Mouse (Mus musculus): Measurements from ENCODE around the gene Mvp. TPM values are rescaled to one million over a fixed set of nuclear protein-coding genes. Genes with fewer than 3 reads are reported as not detected.

The Mvp gene
- polyA plus RNA-seq, 1 experiment from 2014 or later = 44.6 TPM

- Histone ChIP-seq H3K4me1 (ENCODE audit: insufficient read depth, low read depth, low read length) (peaks cover 9% of the 10 kb centered on the region; the same call in 1 of the 2 replicates), H3K9me3 (ENCODE audit: low read length) (no peaks in the 10 kb centered on the region)
- WGBS = 1% methylated on average over 39 of the region's 39 CpGs
Measured at GRCm38 (mm10) chr7:127016971-127017949, 2.8 kb upstream of the Mvp start, which contains the start of gene Pagr1a. Pagr1a (minus strand) TSS chr7:127017352.

GRCm38 (mm10) chr7:127016486-127016938 lies 2.1 kb upstream of the Mvp start:
- no peaks in the 10 kb centered on the region for H3K9me3 ChIP-seq (ENCODE audit: low read length)
- DNase-seq (ENCODE audit: low spot score) (peak; percentile 72), ATAC-seq (peak; percentile 49)
- peak overlapping the region; percentile 92 for H3K27ac ChIP-seq (ENCODE audit: low read length)
- WGBS = under 1% methylated on average over 21 of the region's 22 CpGs
- H3K36me3 ChIP-seq (ENCODE audit: insufficient read depth, low read length) = no peaks in the 10 kb centered on the region
- H3K4me2 ChIP-seq (replicated peaks; ENCODE audit: low read depth, low read length) = peak overlapping the region; percentile 88
- peak overlapping the region; percentile 62 for H3K9ac ChIP-seq (replicated peaks; ENCODE audit: low read depth)
- TF ChIP-seq CTCF (IDR thresholded peaks at IDR 0.05) = no peak
- no peaks in the 10 kb centered on the region for H3K27me3 ChIP-seq (replicated peaks; ENCODE audit: insufficient read depth, low read length)
- H3K4me1 ChIP-seq (ENCODE audit: insufficient read depth, low read depth, low read length) = peaks cover 7% of the 10 kb centered on the region; the same call in 1 of the 2 replicates
- H3K4me3 ChIP-seq (ENCODE audit: low read depth, low read length) = peak overlapping the region; percentile 62

More at GRCm38 (mm10) chr7:127016971-127017949, 2.8 kb upstream of the Mvp start, which contains the start of gene Pagr1a:
- peak within 1 kb of the TSS; percentile 88 for H3K4me2 ChIP-seq (replicated peaks; ENCODE audit: low read depth, low read length)
- peak; percentile 85 for ATAC-seq
- peak within 1 kb of the TSS; percentile 92 for H3K27ac ChIP-seq (ENCODE audit: low read length)
- no peaks in the 10 kb centered on the region for H3K27me3 ChIP-seq (replicated peaks; ENCODE audit: insufficient read depth, low read length)
- peak within 1 kb of the TSS; percentile 62 for H3K4me3 ChIP-seq (ENCODE audit: low read depth, low read length)
- H3K9ac ChIP-seq (replicated peaks; ENCODE audit: low read depth) = peak within 1 kb of the TSS; percentile 62
- DNase-seq (ENCODE audit: low spot score) = peak; percentile 100
- no peaks in the 10 kb centered on the region for H3K36me3 ChIP-seq (ENCODE audit: insufficient read depth, low read length)
- TF ChIP-seq EP300 (IDR thresholded peaks at IDR 0.05) (no peak), CTCF (IDR thresholded peaks at IDR 0.05) (peak; percentile 82)

GRCm38 (mm10) chr7:127016481-127016485 lies 1.9 kb upstream of the Mvp start, which contains the start of gene Pagr1b:
Pagr1b (minus strand) TSS chr7:127016484.
- Histone ChIP-seq H3K4me1 (ENCODE audit: insufficient read depth, low read depth, low read length) (peaks cover 5% of the 10 kb centered on the region; the same call in 1 of the 2 replicates), H3K36me3 (ENCODE audit: insufficient read depth, low read length) (no peaks in the 10 kb centered on the region), H3K4me3 (ENCODE audit: low read depth, low read length) (peak within 1 kb of the TSS; percentile 62), H3K4me2 (replicated peaks; ENCODE audit: low read depth, low read length) (peak within 1 kb of the TSS; percentile 88), H3K9me3 (ENCODE audit: low read length) (no peaks in the 10 kb centered on the region), H3K27me3 (replicated peaks; ENCODE audit: insufficient read depth, low read length) (no peaks in the 10 kb centered on the region), H3K27ac (ENCODE audit: low read length) (peak within 1 kb of the TSS; percentile 92), H3K9ac (replicated peaks; ENCODE audit: low read depth) (peak within 1 kb of the TSS; percentile 62)
- DNase-seq (ENCODE audit: low spot score) (no peak), ATAC-seq (no peak)
- TF ChIP-seq EP300 (IDR thresholded peaks at IDR 0.05) (no peak), CTCF (IDR thresholded peaks at IDR 0.05) (no peak)

- 4% methylated on average over 10 of the region's 10 CpGs for WGBS
- H3K36me3 ChIP-seq (ENCODE audit: insufficient read depth, low read length) = no peaks in the 10 kb centered on the region
- H3K4me1 ChIP-seq (ENCODE audit: insufficient read depth, low read depth, low read length) = peaks cover 4% of the 10 kb centered on the region; the same call in 1 of the 2 replicates
- peak overlapping the region; percentile 62 for H3K9ac ChIP-seq (replicated peaks; ENCODE audit: low read depth)
- H3K27me3 ChIP-seq (replicated peaks; ENCODE audit: insufficient read depth, low read length) = no peaks in the 10 kb centered on the region
- H3K4me2 ChIP-seq (replicated peaks; ENCODE audit: low read depth, low read length) = peak overlapping the region; percentile 88
- peak overlapping the region; percentile 92 for H3K27ac ChIP-seq (ENCODE audit: low read length)
- ATAC-seq (peak; percentile 8; the same call in 1 of the 2 replicates), DNase-seq (ENCODE audit: low spot score) (peak; percentile 65)
- no peak for TF ChIP-seq EP300 (IDR thresholded peaks at IDR 0.05)
- TF ChIP-seq CTCF (IDR thresholded peaks at IDR 0.05) = no peak
- no peaks in the 10 kb centered on the region for H3K9me3 ChIP-seq (ENCODE audit: low read length)
- peak overlapping the region; percentile 62 for H3K4me3 ChIP-seq (ENCODE audit: low read depth, low read length)
Measured at GRCm38 (mm10) chr7:127016081-127016480, 1.7 kb upstream of the Mvp start.

- no peak overlapping the region for H3K4me2 ChIP-seq (replicated peaks; ENCODE audit: low read depth, low read length)
Measured at GRCm38 (mm10) chr7:127014993-127015392, 572 bp upstream of the Mvp start.

GRCm38 (mm10) chr7:127013385-127013784 lies 1.0 kb downstream of the Mvp start:
- Histone ChIP-seq H3K36me3 (ENCODE audit: insufficient read depth, low read length) (no peaks in the 10 kb centered on the region), H3K9me3 (ENCODE audit: low read length) (no peaks in the 10 kb centered on the region), H3K27me3 (replicated peaks; ENCODE audit: insufficient read depth, low read length) (no peaks in the 10 kb centered on the region), H3K4me2 (replicated peaks; ENCODE audit: low read depth, low read length) (peak overlapping the region; percentile 73), H3K4me1 (ENCODE audit: insufficient read depth, low read depth, low read length) (peaks cover 4% of the 10 kb centered on the region; the same call in 1 of the 2 replicates), H3K4me3 (ENCODE audit: low read depth, low read length) (no peak overlapping the region), H3K9ac (replicated peaks; ENCODE audit: low read depth) (no peak overlapping the region), H3K27ac (ENCODE audit: low read length) (no peak overlapping the region)
- WGBS = 91% methylated on average over 6 of the region's 6 CpGs
- no peak for ATAC-seq
- TF ChIP-seq EP300 (IDR thresholded peaks at IDR 0.05) (no peak), CTCF (IDR thresholded peaks at IDR 0.05) (no peak)
- DNase-seq (ENCODE audit: low spot score) = no peak

More at GRCm38 (mm10) chr7:127014993-127015392, 572 bp upstream of the Mvp start:
- 93% methylated on average over 12 of the region's 12 CpGs for WGBS
- peaks cover 4% of the 10 kb centered on the region; the same call in 1 of the 2 replicates for H3K4me1 ChIP-seq (ENCODE audit: insufficient read depth, low read depth, low read length)
- no peak overlapping the region for H3K4me3 ChIP-seq (ENCODE audit: low read depth, low read length)
- ATAC-seq (no peak), DNase-seq (ENCODE audit: low spot score) (no peak)
- H3K9me3 ChIP-seq (ENCODE audit: low read length) = no peaks in the 10 kb centered on the region
- H3K36me3 ChIP-seq (ENCODE audit: insufficient read depth, low read length) = no peaks in the 10 kb centered on the region
- H3K9ac ChIP-seq (replicated peaks; ENCODE audit: low read depth) = no peak overlapping the region
- 0 out of 2 replicates have a peak overlapping the region, but pooled peaks have one; percentile 38 for H3K27ac ChIP-seq (ENCODE audit: low read length)
- no peak for TF ChIP-seq CTCF (IDR thresholded peaks at IDR 0.05)
- TF ChIP-seq EP300 (IDR thresholded peaks at IDR 0.05) = no peak
- no peaks in the 10 kb centered on the region for H3K27me3 ChIP-seq (replicated peaks; ENCODE audit: insufficient read depth, low read length)

Data from lung, postnatal 0 days (tissue).